Mouse (Mus musculus) central nervous system, embryonic 14 days (tissue): Measurements from ENCODE around the gene Mgl2. TPM values are rescaled to one million over a fixed set of nuclear protein-coding genes. Genes with fewer than 3 reads are reported as not detected.

Experiments
- polyA plus RNA-seq: library from polyadenylated mRNA; depleted of rRNA; stranded (reverse); fragments of >200 nt; gene quantifications from 2 replicates; pipeline ENCODE4 v1.2.3, GENCODE M21; 2012; rRNA removed

The Mgl2 gene
- 0.61 and 0.74 TPM in 2 replicates for polyA plus RNA-seq

DNA sequence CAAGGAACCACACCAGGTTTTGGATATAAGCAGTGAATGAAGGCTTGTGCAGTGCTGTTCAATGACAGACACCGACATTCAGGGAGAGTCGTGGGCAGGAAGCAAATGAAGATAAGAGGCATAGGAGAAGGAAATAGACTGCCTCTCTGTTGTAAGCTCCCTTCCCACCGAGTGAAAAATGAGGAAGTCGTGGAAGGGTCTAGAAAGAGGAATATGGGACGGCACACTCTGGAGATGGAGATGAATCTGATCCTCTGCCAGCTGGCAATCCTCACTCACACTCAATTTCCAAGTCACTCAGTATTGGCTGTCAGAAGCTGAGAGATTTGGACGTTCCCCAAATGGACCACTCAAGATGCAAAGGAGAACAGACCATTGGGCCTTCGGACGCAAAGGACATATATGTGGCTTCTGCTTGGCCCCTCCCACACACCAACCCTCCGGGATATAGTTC lies at the start of gene Mgl2:
TSS of gene Mgl2 (plus strand) at position 404 of the 454 bp plus-strand sequence.

DNA sequence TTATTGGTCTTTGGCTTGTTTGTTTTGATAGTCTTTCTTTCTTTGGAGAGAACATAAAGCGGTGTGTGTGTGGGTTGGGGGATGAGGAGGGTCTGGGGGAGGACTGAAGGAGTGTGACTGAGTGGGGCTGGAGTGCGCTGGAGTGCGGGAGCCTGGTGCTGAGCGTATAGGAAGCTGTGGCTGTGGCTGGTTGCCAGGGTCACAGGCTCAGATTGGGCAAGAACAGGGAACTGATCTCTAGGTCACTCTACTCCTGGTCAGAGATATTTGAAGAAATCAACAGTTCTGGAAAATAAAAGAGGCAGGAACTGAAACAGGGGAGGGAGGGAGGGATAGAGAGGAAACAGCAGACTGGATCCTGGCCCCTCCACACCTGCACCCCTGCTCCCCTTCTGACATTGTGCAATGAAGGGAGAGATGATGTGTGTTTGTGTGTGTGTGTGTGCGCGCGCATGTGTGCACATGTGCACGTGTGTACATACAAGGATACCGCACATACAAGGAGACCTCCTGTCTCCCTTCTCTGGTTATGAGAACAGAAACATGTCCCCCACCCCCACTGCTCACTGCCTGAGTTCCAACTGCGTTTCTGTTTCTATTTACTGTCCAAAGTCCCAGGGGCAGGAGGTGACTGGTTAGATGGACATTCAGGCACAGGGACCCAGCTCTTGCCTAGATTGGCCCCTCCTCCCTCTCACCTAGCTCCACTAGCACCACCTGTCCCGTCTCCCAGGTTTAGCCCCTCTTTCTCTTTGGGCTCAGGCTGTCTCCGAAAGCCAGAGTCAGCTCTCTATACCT lies 37.9 kb upstream of the Mgl2 start, which contains the start of gene Asgr2:
TSS of gene Asgr2 (plus strand) at position 659 of the 798 bp plus-strand sequence.

DNA sequence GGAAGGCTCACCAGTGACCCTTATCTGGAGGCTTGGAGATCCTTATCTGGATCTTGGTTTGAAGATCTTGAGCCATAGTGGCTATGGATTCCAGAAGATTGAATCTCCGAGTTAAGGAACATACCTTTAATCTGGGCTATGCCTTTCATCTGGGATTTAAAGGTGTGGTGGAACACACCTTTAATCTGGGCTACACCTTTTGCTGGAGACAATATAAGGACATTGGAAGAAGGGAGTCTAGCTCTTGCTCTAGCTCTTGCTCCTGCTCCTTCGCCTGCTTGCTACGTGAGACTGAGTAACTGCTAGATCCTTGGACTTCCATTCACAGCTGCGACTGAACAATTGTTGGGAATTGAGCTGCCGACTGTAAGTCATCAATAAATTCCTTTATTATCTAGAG lies 25.8 kb downstream of the Mgl2 start, which contains the start of gene Clec10a:
TSS of gene Clec10a (plus strand) at position 301 of the 400 bp plus-strand sequence.

Other genes with a start within 250 kb of the Mgl2 start
- 1.7 and 2.3 TPM in 2 replicates for gene Kctd11, start 248.9 kb upstream of the Mgl2 start, polyA plus RNA-seq
- 0.90 and 1.4 TPM in 2 replicates for gene Acap1, start 234.8 kb upstream of the Mgl2 start, polyA plus RNA-seq
- 11.9 and 13.9 TPM in 2 replicates for gene 2810408A11Rik, start 229.3 kb upstream of the Mgl2 start, polyA plus RNA-seq
- 113 and 134 TPM in 2 replicates for gene Neurl4, start 229.3 kb upstream of the Mgl2 start, polyA plus RNA-seq
- gene Gps2, start 216.4 kb upstream of the Mgl2 start, polyA plus RNA-seq, result 100 and 101 TPM in 2 replicates
- 830 and 831 TPM in 2 replicates for gene Eif5a, start 208.4 kb upstream of the Mgl2 start, polyA plus RNA-seq
- gene Ybx2, start 194.5 kb upstream of the Mgl2 start, polyA plus RNA-seq, result 43.9 and 49.9 TPM in 2 replicates
- 9.7 and 10.0 TPM in 2 replicates for gene Slc2a4, start 182.1 kb upstream of the Mgl2 start, polyA plus RNA-seq
- 0.27 and 3.1 TPM in 2 replicates for gene Cldn7, start 165.6 kb upstream of the Mgl2 start, polyA plus RNA-seq
- gene Ctdnep1, start 149.2 kb upstream of the Mgl2 start, polyA plus RNA-seq, result 101 and 111 TPM in 2 replicates
- gene Elp5, start 147.8 kb upstream of the Mgl2 start, polyA plus RNA-seq, result 127 and 144 TPM in 2 replicates
- gene Gabarap, start 139.2 kb upstream of the Mgl2 start, polyA plus RNA-seq, result 521 and 610 TPM in 2 replicates
- 60.2 and 65.1 TPM in 2 replicates for gene Phf23, start 134.6 kb upstream of the Mgl2 start, polyA plus RNA-seq
- gene Dvl2, start 129.7 kb upstream of the Mgl2 start, polyA plus RNA-seq, result 42.8 and 47.8 TPM in 2 replicates
- gene Acadvl, start 114.9 kb upstream of the Mgl2 start, polyA plus RNA-seq, result 45.6 and 50.3 TPM in 2 replicates
- 202 and 211 TPM in 2 replicates for gene Dlg4, start 113.4 kb upstream of the Mgl2 start, polyA plus RNA-seq
- 2.0 and 2.2 TPM in 2 replicates for gene Asgr1, start 76.2 kb upstream of the Mgl2 start, polyA plus RNA-seq
- 0.05 TPM in 1 of 2 replicates, not detected in the other for gene Asgr2, start 37.7 kb upstream of the Mgl2 start, polyA plus RNA-seq
- gene Clec10a, start 25.9 kb downstream of the Mgl2 start, polyA plus RNA-seq, result 1.0 and 1.2 TPM in 2 replicates
- gene Slc16a11, start 82.4 kb downstream of the Mgl2 start, polyA plus RNA-seq, result 2.5 and 4.8 TPM in 2 replicates
- 12.4 and 12.5 TPM in 2 replicates for gene Slc16a13, start 90.7 kb downstream of the Mgl2 start, polyA plus RNA-seq
- 5.7 and 6.6 TPM in 2 replicates for gene Bcl6b, start 99.5 kb downstream of the Mgl2 start, polyA plus RNA-seq
- 174 and 197 TPM in 2 replicates for gene 0610010K14Rik, start 107.6 kb downstream of the Mgl2 start, polyA plus RNA-seq
- gene Gm21988, start 109.5 kb downstream of the Mgl2 start, polyA plus RNA-seq, result 15.3 and 17.5 TPM in 2 replicates
- 69.4 and 72.3 TPM in 2 replicates for gene Rnasek, start 109.5 kb downstream of the Mgl2 start, polyA plus RNA-seq
- 0.93 and 1.4 TPM in 2 replicates for gene Alox12, start 125.0 kb downstream of the Mgl2 start, polyA plus RNA-seq
- 0.13 TPM in 1 of 2 replicates, not detected in the other for gene Alox12e, start 192.3 kb downstream of the Mgl2 start, polyA plus RNA-seq
- 0.07 and 0.18 TPM in 2 replicates for gene Alox15, start 221.7 kb downstream of the Mgl2 start, polyA plus RNA-seq